Mouse (Mus musculus) CH12.LX (cell line): ENCODE results near the gene Vtcn1. TPM values are rescaled to one million over a fixed set of nuclear protein-coding genes. Genes with fewer than 3 reads are reported as not detected.

ENCODE experiments used
- DNase-seq: peaks from one replicate; pipeline ENCODE4 v3.0.0-alpha.2; 2013; ENCODE audit errors: extremely low read depth
- H3K27ac ChIP-seq: 2 replicates; pipeline ENCODE4 v1.5.1; 2012; ENCODE audit warnings: low read depth, mild to moderate bottlenecking, control low read depth, moderate library complexity; ENCODE audit not compliant: insufficient read depth
- H3K27me3 ChIP-seq: replicated peaks from 2 replicates; pipeline ENCODE3; 2012; ENCODE audit warnings: inconsistent platforms
- H3K36me3 ChIP-seq, 2 experiments: replicated peaks in 1 of 2; 2 replicates each; pipeline versions ENCODE3 to v1.6.1; 2012; ENCODE audit warnings: inconsistent platforms in 1 of 2, low read length in 1 of 2, mild to moderate bottlenecking in 1 of 2, mixed read lengths in 1 of 2, moderate library complexity in 1 of 2; ENCODE audit not compliant: control insufficient read depth in 1 of 2, insufficient read depth in 1 of 2
- H3K4me1 ChIP-seq, 2 experiments: 2 replicates each; pipeline ENCODE4 v1.6.1; 2012; ENCODE audit warnings: inconsistent platforms in 1 of 2, moderate library complexity in 1 of 2; ENCODE audit not compliant: insufficient read depth in 2 of 2, control insufficient read depth in 1 of 2
- H3K4me2 ChIP-seq: 2 replicates; pipeline ENCODE4 v1.6.1; 2012; ENCODE audit warnings: low read depth, mild to moderate bottlenecking, control low read depth; ENCODE audit not compliant: poor library complexity, insufficient read depth, severe bottlenecking
- H3K4me3 ChIP-seq, 3 experiments: fragments of 150-350 bp in 1 of 3; sonication (generic) in 1 of 3; replicated peaks in 1 of 3; 2 replicates each; pipeline versions ENCODE3 to v1.5.1; 2011 to 2012; ENCODE audit warnings: low read depth in 2 of 3, low read length in 2 of 3, mild to moderate bottlenecking in 2 of 3, moderate library complexity in 2 of 3, control low read depth in 1 of 3, improper control_type of control experiment in 1 of 3, inconsistent platforms in 1 of 3, mixed read lengths in 1 of 3; ENCODE audit not compliant: poor library complexity in 1 of 3
- H3K79me2 ChIP-seq: replicated peaks from 2 replicates; pipeline ENCODE4 v1.6.1; 2012; ENCODE audit warnings: mild to moderate bottlenecking, moderate library complexity; ENCODE audit not compliant: control insufficient read depth, poor library complexity, insufficient read depth, severe bottlenecking; ENCODE audit errors: extremely low read depth
- H3K9ac ChIP-seq: 2 replicates; pipeline ENCODE4 v1.6.1; 2012; ENCODE audit warnings: low read depth, mild to moderate bottlenecking, control low read depth, moderate library complexity; ENCODE audit not compliant: insufficient read depth
- H3K9me3 ChIP-seq: replicated peaks from 2 replicates; pipeline ENCODE3; 2012; ENCODE audit warnings: low read length, inconsistent platforms, mixed read lengths
- CHD2 ChIP-seq: IDR thresholded peaks from 2 replicates; pipeline ENCODE4 v1.6.1; 2011; ENCODE audit warnings: low read length, improper control_type of control experiment
- EP300 ChIP-seq: IDR thresholded peaks from 2 replicates; pipeline ENCODE4 v1.6.1; 2011; ENCODE audit warnings: low read length, improper control_type of control experiment
- MAX ChIP-seq: IDR thresholded peaks from 2 replicates; pipeline ENCODE4 v1.6.1; 2011; ENCODE audit warnings: low read length, improper control_type of control experiment
- MEF2A ChIP-seq: IDR thresholded peaks from 2 replicates; pipeline ENCODE4 v1.6.1; 2014; ENCODE audit warnings: low read depth, mild to moderate bottlenecking, inconsistent platforms, low read length, improper control_type of control experiment, borderline replicate concordance
- MYC ChIP-seq: IDR thresholded peaks from 2 replicates; pipeline ENCODE4 v1.6.1; 2011; ENCODE audit warnings: low read depth, mild to moderate bottlenecking, improper control_type of control experiment, low read length
- PAX5 ChIP-seq: IDR thresholded peaks from 2 replicates; pipeline ENCODE4 v1.6.1; 2012; ENCODE audit warnings: low read length, inconsistent platforms, mixed read lengths
- POLR2A ChIP-seq: IDR thresholded peaks from 2 replicates; pipeline ENCODE4 v1.6.1; 2011; ENCODE audit warnings: low read depth, mild to moderate bottlenecking, improper control_type of control experiment, low read length
- POLR2AphosphoS2 ChIP-seq: IDR thresholded peaks from 2 replicates; pipeline ENCODE4 v1.6.1; 2011; ENCODE audit warnings: low read depth, low read length, improper control_type of control experiment
- SIN3A ChIP-seq: IDR thresholded peaks from 2 replicates; pipeline ENCODE4 v1.6.1; 2012; ENCODE audit warnings: low read length, improper control_type of control experiment, inconsistent platforms
- USF2 ChIP-seq: conservative IDR thresholded peaks from 2 replicates; pipeline ENCODE4 v1.6.1; 2011; ENCODE audit warnings: low read depth, low read length, improper control_type of control experiment
- ZC3H11A ChIP-seq: IDR thresholded peaks from 2 replicates; pipeline ENCODE4 v1.6.1; 2012; ENCODE audit warnings: low read depth, mild to moderate bottlenecking, inconsistent platforms, low read length, improper control_type of control experiment
- ZKSCAN1 ChIP-seq: IDR thresholded peaks from 2 replicates; pipeline ENCODE4 v1.6.1; 2012; ENCODE audit warnings: low read depth, inconsistent platforms, low read length, improper control_type of control experiment, borderline replicate concordance
- ZMIZ1 ChIP-seq: IDR thresholded peaks from 2 replicates; pipeline ENCODE4 v1.6.1; 2012; ENCODE audit warnings: low read depth, mild to moderate bottlenecking, inconsistent platforms, low read length, improper control_type of control experiment
- dilution Hi-C: fragments of 300-500 bp; cut with MboI; formaldehyde crosslinking; loops from 2 replicates; pipeline ENCODE4 v1.14.3; 2020; ENCODE audit warnings: low sequenced_read_pairs; ENCODE audit not compliant: extremely low pct_unique_long_range_greater_than_20kb, extremely low pct_ligation_motif_present
- in situ Hi-C: fragments of 300-500 bp; cut with MboI; formaldehyde crosslinking; loops from 3 replicates; pipeline ENCODE4 v1.14.3; 2019; ENCODE audit warnings: low sequenced_read_pairs, low pct_ligation_motif_present, low pct_unique_long_range_greater_than_20kb, mixed read lengths
- polyA plus RNA-seq: library from polyadenylated mRNA; unstranded; fragments of >175 nt; gene quantifications from 2 replicates; pipeline ENCODE4 v1.2.1, GENCODE M21; 2012; ENCODE audit warnings: low read depth; ENCODE audit not compliant: insufficient read length
- total RNA-seq, 2 experiments: library from RNA; depleted of rRNA; stranded (reverse); fragments of 300-350 nt in 1 of 2; fragments of >200 nt in 1 of 2; gene quantifications; 2 replicates each; pipeline ENCODE4 v1.2.3; 2012 to 2014

The Vtcn1 gene
- total and polyA plus RNA-seq, 3 experiments: 0.04 to 0.14 TPM; not detected in 1

DNA sequence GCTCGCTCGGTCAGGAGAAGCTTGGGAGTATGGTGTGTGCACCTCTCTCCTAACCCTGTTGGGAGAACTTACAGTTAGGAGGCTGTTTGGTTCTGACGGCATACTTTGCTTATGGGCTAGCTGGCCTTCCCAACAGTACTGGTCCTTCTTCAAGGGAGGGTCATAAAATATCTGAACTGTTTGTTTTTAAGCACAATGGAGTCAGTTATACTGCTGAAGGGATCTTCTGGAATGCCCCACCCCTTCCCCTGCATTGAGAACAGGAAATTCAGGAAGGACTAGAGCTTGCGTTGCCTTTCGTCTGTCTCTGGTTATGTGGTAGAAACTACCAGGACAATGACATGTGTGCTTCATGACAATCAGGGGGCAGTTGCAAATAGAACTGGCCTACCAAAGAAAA is 31.9 kb downstream of the Vtcn1 start:
- no peaks in the 10 kb centered on the region for H3K9me3 ChIP-seq
- H3K27ac ChIP-seq: no peak overlapping the region
- no peaks in the 10 kb centered on the region for H3K27me3 ChIP-seq
- dilution Hi-C loops (no loop called here), in situ Hi-C loops (no loop called here)
- no peak overlapping the region for H3K4me3 ChIP-seq
- H3K4me1 ChIP-seq: no peaks in the 10 kb centered on the region
- no peak overlapping the region for H3K9ac ChIP-seq
- no peaks in the 10 kb centered on the region for H3K36me3 ChIP-seq
- DNase-seq: no peak
- no peak overlapping the region for H3K4me2 ChIP-seq
- no peaks in the 10 kb centered on the region for H3K79me2 ChIP-seq
- TF ChIP-seq ZMIZ1: no peak
- TF ChIP-seq, all 38 proteins: peak for 0

DNA sequence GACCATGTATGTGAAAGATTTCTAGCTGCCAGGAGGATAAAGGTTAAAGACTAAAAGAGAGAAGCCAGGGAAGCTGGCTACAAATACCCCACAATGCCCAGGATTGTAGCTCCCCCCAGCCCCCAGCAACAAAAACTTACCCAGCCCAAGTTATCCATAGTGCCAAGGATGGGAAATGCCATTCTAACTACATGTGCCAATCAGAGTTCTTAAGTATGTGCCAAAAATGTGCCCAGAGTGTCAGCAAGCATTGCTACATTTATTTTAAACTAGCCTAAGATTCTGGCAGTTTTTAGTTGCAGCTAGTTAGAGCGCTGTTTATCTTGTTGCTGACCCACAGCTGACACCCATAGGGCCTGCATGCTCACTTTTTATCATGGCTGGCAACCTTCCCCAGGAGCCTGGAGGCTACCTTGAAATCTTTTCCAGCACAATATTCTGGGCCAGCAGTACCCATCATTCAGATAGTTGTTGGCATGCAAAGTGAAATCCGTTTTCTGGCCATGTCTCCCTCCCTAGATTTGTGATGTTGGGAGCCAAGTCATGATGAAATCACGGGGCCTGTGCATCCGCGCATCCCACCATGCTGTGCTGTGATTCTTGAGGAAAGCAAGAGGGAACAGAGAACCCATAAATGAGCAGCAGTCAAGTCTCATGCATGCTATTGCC is 33.2 kb downstream of the Vtcn1 start:
- no peaks in the 10 kb centered on the region for H3K27me3 ChIP-seq
- dilution Hi-C loops: no loop called here
- H3K4me3 ChIP-seq: no peak overlapping the region
- H3K36me3 ChIP-seq: no peaks in the 10 kb centered on the region
- in situ Hi-C loops: no loop called here
- no peak overlapping the region for H3K9ac ChIP-seq
- no peaks in the 10 kb centered on the region for H3K79me2 ChIP-seq
- no peaks in the 10 kb centered on the region for H3K4me1 ChIP-seq
- no peak overlapping the region for H3K4me2 ChIP-seq
- no peaks in the 10 kb centered on the region for H3K9me3 ChIP-seq
- no peak for DNase-seq
- H3K27ac ChIP-seq: no peak overlapping the region
- no peak for TF ChIP-seq CHD2
- no peak for TF ChIP-seq MAX
- TF ChIP-seq ZMIZ1: no peak
- TF ChIP-seq EP300: no peak
- TF ChIP-seq MYC: no peak

DNA sequence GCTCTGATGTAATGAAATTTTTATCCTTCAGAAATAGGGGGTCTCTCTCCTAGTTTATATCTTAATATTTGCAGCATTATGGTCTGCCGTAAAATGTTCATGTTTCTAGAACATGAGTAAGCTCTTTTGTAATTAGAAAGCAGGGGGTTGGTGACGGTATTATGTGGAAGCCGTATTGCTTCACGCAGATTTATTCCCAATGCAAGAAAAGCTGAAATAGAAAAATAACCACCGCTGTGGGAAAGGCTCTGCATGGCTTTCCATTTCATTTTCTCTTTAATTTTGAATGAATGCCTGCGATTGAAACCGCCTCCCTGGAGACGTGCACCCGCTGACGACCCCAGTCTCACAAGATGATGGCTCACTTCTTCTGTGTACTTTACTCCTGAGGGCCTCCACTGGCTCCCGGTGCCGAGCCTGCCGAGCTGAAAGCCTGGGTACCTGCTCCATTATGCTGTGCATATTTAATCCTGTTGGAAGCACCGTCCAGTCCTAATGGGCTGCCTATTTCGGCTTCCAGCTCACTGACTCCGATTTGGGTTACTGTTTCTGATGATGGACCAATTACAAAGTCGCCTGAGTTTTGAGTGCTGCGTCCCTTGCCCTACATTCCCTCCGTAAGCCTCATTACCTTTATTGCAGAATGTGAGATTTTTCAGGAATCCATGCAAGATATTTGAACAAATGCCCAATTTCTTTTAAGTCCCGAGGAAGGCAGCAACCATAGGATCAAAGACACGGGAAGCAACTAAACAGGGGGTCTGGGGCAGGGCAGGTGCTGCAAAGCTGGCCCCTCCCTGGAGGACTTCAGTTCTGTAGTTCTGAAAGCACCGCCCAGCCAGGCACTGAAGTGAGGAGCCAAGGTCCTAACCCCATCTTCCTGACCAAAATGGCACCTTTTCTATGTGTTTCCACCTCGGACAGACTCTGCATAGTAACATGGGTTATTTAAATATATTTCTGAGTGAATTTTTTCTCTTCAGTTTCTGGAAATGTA is 36.3 kb downstream of the Vtcn1 start:
- Histone ChIP-seq H3K79me2 (no peaks in the 10 kb centered on the region), H3K27ac (no peak overlapping the region), H3K4me2 (no peak overlapping the region), H3K4me1 (0 out of 4 replicates have a peak, but pooled peaks cover 0 to under 1% of the 10 kb centered on the region in 2 experiments), H3K9ac (no peak overlapping the region), H3K27me3 (no peaks in the 10 kb centered on the region), H3K9me3 (no peaks in the 10 kb centered on the region), H3K36me3 (no peaks in the 10 kb centered on the region), H3K4me3 (no peak overlapping the region)
- DNase-seq: no peak
- in situ Hi-C loops (no loop called here), dilution Hi-C loops (no loop called here)
- no peak for TF ChIP-seq CHD2
- no peak for TF ChIP-seq EP300
- no peak for TF ChIP-seq ZKSCAN1
- no peak for TF ChIP-seq PAX5
- TF ChIP-seq USF2: no peak
- no peak for TF ChIP-seq MAX
- TF ChIP-seq POLR2A: no peak
- no peak for TF ChIP-seq SIN3A
- TF ChIP-seq POLR2AphosphoS2: no peak
- TF ChIP-seq MEF2A: no peak
- no peak for TF ChIP-seq ZC3H11A
